Mouse (Mus musculus) heart, embryonic 16.5 days (tissue): ENCODE data around the gene Cbfa2t2. TPM values are rescaled to one million over a fixed set of nuclear protein-coding genes. Genes with fewer than 3 reads are reported as not detected.

Experiments
- ATAC-seq: fragments of 200-750 bp; cut with Nextera tagmentation; replicated peaks from 2 replicates; pipeline ENCODE4 v1.8.0; 2017; ENCODE audit warnings: moderate number of reproducible peaks; ENCODE audit not compliant: insufficient read depth, low FRiP score; ENCODE audit errors: extremely low read depth
- H3K27ac ChIP-seq: fragments of 300-500 bp; sonication (generic); 2 replicates; pipeline ENCODE4 v1.5.1; 2014; ENCODE audit warnings: mild to moderate bottlenecking, low read length, control low read depth, moderate library complexity
- H3K27me3 ChIP-seq: fragments of 300-500 bp; sonication (generic); 2 replicates; pipeline ENCODE4 v1.6.1; 2014; ENCODE audit warnings: low read length, mixed read lengths; ENCODE audit not compliant: control insufficient read depth, insufficient read depth
- H3K36me3 ChIP-seq: fragments of 300-500 bp; sonication (generic); 2 replicates; pipeline ENCODE4 v1.6.1; 2014; ENCODE audit not compliant: control insufficient read depth, insufficient read depth
- H3K4me1 ChIP-seq: fragments of 300-500 bp; sonication (generic); 2 replicates; pipeline ENCODE4 v1.6.1; 2014; ENCODE audit warnings: low read length, mixed read lengths; ENCODE audit not compliant: control insufficient read depth, insufficient read depth
- H3K4me2 ChIP-seq: fragments of 300-500 bp; sonication (generic); 2 replicates; pipeline ENCODE4 v1.6.1; 2014; ENCODE audit warnings: low read depth, mild to moderate bottlenecking, control low read depth, low read length
- H3K4me3 ChIP-seq: fragments of 300-500 bp; sonication (generic); 2 replicates; pipeline ENCODE4 v1.5.1; 2014; ENCODE audit warnings: mild to moderate bottlenecking, control low read depth, low read length
- H3K9ac ChIP-seq: fragments of 300-500 bp; sonication (generic); 2 replicates; pipeline ENCODE4 v1.6.1; 2014; ENCODE audit warnings: low read length, control low read depth
- H3K9me3 ChIP-seq: fragments of 300-500 bp; sonication (generic); replicated peaks from 2 replicates; pipeline ENCODE4 v1.6.1; 2016; ENCODE audit warnings: low read length; ENCODE audit not compliant: control insufficient read depth
- WGBS: fragments of 180-500 bp; shearing (Covaris S2); extraction: QIAGEN DNeasy Blood & Tissue Kit; methylation state at CpG from one replicate; pipeline ENCODE4 v1.1.7; 2014; 5-methylcytosine and 5-hydroxymethylcytosine counted together
- polyA plus RNA-seq: library from polyadenylated mRNA; unstranded; fragments of >200 nt; fragmentation: Nextera tagmentation; extraction: Ambion mirVana; gene quantifications from 2 replicates; pipeline ENCODE4 v1.2.1, GENCODE M21; 2015

Gene Cbfa2t2
- polyA plus RNA-seq, 1 experiment from 2014 or later, result 29.7 TPM

DNA sequence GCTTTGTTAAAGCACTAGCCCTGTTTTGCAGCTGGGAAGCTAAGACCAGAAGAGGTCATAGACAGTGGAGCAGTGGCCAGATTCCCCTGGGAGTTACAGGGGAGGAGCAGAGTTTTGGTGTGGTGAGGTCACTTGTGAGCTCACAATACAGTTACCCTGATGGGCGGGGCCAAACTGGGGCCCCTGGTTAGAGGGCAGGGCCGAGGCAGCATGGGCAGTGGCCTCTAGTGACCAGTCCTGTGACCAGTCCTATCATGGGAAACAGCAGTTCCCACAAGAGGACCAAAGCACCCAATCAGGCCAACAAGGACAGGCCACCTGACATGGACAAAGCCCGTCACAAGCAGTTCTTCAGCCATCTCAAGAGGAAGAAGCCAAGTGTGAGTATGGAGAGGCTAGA, 112.4 kb downstream of the Cbfa2t2 start:
- 62% methylated on average over 3 of the region's 3 CpGs for WGBS

DNA sequence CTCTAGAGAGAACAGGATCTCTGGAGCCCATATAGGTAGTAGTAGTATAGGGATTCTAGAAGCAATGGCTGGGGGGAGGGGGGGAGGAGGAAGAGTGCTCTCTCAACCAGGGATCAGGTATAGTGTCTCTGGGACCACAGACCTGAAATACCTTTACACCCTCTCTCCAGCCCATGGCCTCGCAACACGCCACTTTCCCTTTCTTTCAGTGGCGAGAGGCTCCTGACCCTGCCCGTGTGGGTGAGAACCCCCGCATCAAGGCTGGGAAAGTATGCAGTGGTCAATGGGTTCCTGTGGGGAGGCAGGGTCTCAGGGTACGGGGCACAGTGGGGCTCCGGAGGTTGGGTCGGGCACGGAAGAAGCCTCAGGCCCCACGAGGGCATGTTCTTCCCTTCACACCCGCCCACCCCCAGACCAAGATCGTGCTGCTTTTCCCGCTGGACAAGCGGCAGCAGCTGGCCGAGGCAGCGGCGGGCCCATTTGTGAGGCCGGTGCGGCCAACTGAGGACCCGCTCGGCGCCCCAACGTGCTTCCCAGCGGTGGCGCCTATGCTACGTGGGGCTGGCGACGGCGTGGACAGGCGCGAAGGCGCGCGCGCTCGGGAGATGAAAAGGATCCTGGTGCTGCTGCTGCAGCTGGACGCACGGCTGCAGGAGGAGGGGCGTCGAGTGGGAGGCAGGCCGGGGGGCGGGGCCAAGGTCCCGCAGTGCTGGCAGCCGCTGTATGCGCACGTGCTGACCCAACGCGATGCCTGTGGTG, 113.0 kb downstream of the Cbfa2t2 start:
- ATAC-seq, result peak; percentile 50
- H3K36me3 ChIP-seq, result no peaks in the 10 kb centered on the region

More for the DNA sequence above, 112.4 kb downstream of the Cbfa2t2 start:
- no peaks in the 10 kb centered on the region for H3K9me3 ChIP-seq
- H3K4me3 ChIP-seq, result no peak overlapping the region
- H3K4me2 ChIP-seq, result peak overlapping the region; percentile 77
- no peaks in the 10 kb centered on the region for H3K36me3 ChIP-seq
- no peak for ATAC-seq
- no peak overlapping the region for H3K9ac ChIP-seq
- peaks cover 25% of the 10 kb centered on the region for H3K4me1 ChIP-seq
- H3K27me3 ChIP-seq, result peaks cover 14% of the 10 kb centered on the region
- H3K27ac ChIP-seq, result no peak overlapping the region

DNA sequence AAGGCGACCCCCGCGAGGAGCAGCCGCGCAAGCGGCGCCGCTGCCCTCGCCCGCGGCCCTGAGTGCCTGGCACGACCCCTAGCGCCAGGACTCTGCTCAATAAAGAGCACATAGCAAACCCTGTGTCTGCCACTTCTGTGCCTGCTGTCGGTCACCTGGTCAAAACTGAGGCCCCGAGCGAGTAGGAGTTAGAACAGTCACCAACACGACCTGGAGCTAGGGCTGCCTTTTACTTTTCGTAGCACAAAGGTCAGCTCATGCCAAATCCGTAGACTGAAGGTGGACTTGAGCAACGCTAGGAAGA, 113.6 kb downstream of the Cbfa2t2 start:
- H3K4me2 ChIP-seq, result peak overlapping the region; percentile 77
- ATAC-seq, result no peak
- no peaks in the 10 kb centered on the region for H3K36me3 ChIP-seq
- 16% methylated on average over 20 of the region's 20 CpGs for WGBS
- no peak overlapping the region for H3K9ac ChIP-seq
- peak overlapping the region; percentile 47 for H3K4me3 ChIP-seq
- peaks cover 24% of the 10 kb centered on the region for H3K4me1 ChIP-seq
- peaks cover 14% of the 10 kb centered on the region for H3K27me3 ChIP-seq
- no peaks in the 10 kb centered on the region for H3K9me3 ChIP-seq
- no peak overlapping the region for H3K27ac ChIP-seq

More for the DNA sequence above, 113.0 kb downstream of the Cbfa2t2 start:
- WGBS, result 5% methylated on average over 48 of the region's 48 CpGs
- H3K9me3 ChIP-seq, result no peaks in the 10 kb centered on the region
- peak overlapping the region; percentile 56 for H3K9ac ChIP-seq
- H3K27me3 ChIP-seq, result peaks cover 14% of the 10 kb centered on the region
- no peak overlapping the region for H3K27ac ChIP-seq
- peak overlapping the region; percentile 47 for H3K4me3 ChIP-seq
- H3K4me2 ChIP-seq, result peak overlapping the region; percentile 77
- peaks cover 24% of the 10 kb centered on the region for H3K4me1 ChIP-seq

DNA sequence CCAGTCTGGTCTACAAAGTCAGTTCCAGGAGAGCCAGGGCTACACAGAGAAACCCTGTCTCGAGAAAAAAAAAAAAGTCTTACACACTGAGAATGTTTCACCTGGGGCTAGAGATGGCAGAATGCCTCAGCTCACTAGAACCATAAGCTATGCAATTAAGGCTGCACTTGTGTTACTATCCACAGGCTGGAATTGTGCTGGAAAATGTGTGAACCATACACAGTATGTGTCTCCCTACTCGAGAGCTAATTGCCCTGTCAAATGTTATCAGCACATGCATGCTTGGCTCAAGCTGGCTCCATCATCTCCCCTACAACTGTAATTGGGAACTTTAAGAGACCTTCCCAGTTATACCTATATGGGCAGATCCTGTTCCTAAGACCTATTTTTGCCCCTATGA, 114.7 kb downstream of the Cbfa2t2 start:
- Histone ChIP-seq H3K27me3 (peaks cover 14% of the 10 kb centered on the region), H3K9ac (no peak overlapping the region), H3K9me3 (no peaks in the 10 kb centered on the region), H3K4me2 (no peak overlapping the region), H3K4me3 (no peak overlapping the region), H3K4me1 (peaks cover 24% of the 10 kb centered on the region), H3K27ac (no peak overlapping the region), H3K36me3 (no peaks in the 10 kb centered on the region)
- no peak for ATAC-seq
- 49% methylated on average over 2 of the region's 2 CpGs for WGBS

DNA sequence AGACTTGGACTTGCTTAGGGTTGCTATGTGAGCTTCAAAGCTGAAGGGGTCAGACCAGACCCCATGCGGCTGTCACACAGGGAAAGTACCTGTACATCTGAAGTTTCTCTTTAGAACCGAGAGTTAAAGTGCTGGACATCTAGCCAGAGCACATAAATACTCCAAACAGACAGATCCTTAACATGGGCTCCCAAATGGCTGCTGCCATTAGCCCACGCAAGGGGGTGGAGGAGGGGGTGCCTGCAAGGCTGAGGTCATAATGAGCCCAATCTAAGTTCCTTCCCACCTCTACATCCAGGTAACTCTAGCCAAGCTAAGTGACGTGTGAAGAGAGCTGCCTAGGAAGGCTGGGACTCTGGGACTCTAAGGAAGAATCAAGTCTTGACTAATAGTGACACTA, 115.2 kb downstream of the Cbfa2t2 start, which contains the start of gene Actl10:
TSS of gene Actl10 (plus strand) at position 301 of the 400 bp plus-strand sequence.
- Histone ChIP-seq H3K9ac (peak within 1 kb of the TSS; percentile 45), H3K4me3 (peak within 1 kb of the TSS; percentile 42), H3K4me1 (peaks cover 24% of the 10 kb centered on the region), H3K4me2 (peak within 1 kb of the TSS; percentile 73), H3K9me3 (no peaks in the 10 kb centered on the region), H3K27ac (peak within 1 kb of the TSS; percentile 34; the same call in 1 of the 2 replicates), H3K27me3 (peaks cover 14% of the 10 kb centered on the region), H3K36me3 (no peaks in the 10 kb centered on the region)
- ATAC-seq, result no peak
- 75% methylated on average over 4 of the region's 4 CpGs for WGBS

DNA sequence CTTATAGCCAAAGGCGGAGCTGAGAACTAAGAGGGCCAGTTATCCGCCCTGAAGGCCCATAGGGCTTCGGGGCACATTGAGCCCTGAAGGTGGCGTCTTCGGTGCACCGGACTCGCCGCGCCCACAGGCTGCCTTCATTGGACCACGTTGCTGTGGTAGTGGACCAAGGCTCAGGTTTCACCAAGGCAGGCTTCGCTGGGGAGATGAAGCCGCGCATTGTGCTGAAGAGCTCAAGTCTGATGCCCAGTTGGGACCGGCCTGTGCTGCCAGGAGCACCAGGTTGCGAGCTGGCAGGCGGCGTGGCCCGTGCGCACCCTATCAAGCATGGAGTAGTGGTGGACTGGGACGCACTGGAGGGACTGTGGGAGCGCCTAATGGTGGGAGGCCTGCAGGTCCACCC, 115.6 kb downstream of the Cbfa2t2 start:
- ATAC-seq, result no peak
- Histone ChIP-seq H3K27me3 (peaks cover 14% of the 10 kb centered on the region), H3K9ac (peak overlapping the region; percentile 45)

DNA sequence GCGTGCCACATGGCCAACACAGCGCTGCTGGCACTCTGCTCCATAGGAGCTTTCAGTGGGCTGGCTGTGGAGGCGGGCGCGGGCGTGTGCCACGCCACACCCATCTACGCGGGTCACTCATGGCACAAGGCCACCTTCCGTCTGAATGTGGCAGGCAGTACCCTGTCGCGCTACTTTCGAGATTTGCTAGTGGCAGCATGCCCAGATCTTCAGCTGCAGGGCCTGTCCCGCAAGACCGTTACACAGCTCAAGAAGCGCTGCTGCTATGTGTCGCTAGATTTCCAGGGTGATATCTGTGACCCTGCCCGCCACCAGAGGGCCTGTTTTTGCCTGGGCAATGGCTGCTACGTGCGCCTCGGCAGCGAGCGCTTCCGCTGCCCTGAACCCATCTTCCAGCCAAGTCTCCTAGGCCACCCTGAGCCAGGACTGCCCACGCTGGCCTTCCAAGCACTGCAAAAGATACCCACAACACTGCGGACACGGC, 116.2 kb downstream of the Cbfa2t2 start:
- 14% methylated on average over 27 of the region's 27 CpGs for WGBS
- Histone ChIP-seq H3K27me3 (peaks cover 14% of the 10 kb centered on the region), H3K27ac (peak overlapping the region; percentile 34; the same call in 1 of the 2 replicates)

More for the DNA sequence above, 115.6 kb downstream of the Cbfa2t2 start:
- peaks cover 24% of the 10 kb centered on the region for H3K4me1 ChIP-seq
- WGBS, result 25% methylated on average over 21 of the region's 21 CpGs
- peak overlapping the region; percentile 73 for H3K4me2 ChIP-seq
- H3K4me3 ChIP-seq, result peak overlapping the region; percentile 42
- no peaks in the 10 kb centered on the region for H3K36me3 ChIP-seq
- H3K9me3 ChIP-seq, result no peaks in the 10 kb centered on the region
- H3K27ac ChIP-seq, result peak overlapping the region; percentile 34; the same call in 1 of the 2 replicates

DNA sequence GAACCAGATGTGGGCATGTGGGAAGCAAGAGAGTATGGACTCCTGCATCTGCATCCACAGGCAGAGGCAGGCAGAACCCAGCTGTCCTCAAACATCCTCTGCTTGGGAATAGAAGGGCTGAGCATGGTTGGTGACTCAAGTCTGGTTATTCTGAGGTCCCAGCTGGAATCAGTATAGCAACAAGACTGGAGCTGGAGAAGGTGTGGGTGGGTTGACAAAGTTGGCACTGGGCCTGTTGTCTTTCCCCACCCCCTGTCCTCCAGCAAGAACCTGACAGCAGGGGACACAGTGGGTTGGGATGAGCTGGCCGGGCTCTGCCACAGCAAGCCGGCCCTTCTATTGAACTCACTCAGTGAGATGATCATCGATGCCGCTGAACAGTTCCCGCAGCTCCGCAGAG, 119.0 kb downstream of the Cbfa2t2 start:
- H3K9ac ChIP-seq, result no peak overlapping the region
- H3K4me1 ChIP-seq, result peaks cover 21% of the 10 kb centered on the region
- peaks cover 11% of the 10 kb centered on the region for H3K27me3 ChIP-seq

More for the DNA sequence above, 116.2 kb downstream of the Cbfa2t2 start:
- Histone ChIP-seq H3K36me3 (no peaks in the 10 kb centered on the region), H3K4me2 (peak overlapping the region; percentile 73), H3K9me3 (no peaks in the 10 kb centered on the region), H3K9ac (peak overlapping the region; percentile 45), H3K4me3 (peak overlapping the region; percentile 42), H3K4me1 (peaks cover 24% of the 10 kb centered on the region)
- peak; percentile 46 for ATAC-seq

DNA sequence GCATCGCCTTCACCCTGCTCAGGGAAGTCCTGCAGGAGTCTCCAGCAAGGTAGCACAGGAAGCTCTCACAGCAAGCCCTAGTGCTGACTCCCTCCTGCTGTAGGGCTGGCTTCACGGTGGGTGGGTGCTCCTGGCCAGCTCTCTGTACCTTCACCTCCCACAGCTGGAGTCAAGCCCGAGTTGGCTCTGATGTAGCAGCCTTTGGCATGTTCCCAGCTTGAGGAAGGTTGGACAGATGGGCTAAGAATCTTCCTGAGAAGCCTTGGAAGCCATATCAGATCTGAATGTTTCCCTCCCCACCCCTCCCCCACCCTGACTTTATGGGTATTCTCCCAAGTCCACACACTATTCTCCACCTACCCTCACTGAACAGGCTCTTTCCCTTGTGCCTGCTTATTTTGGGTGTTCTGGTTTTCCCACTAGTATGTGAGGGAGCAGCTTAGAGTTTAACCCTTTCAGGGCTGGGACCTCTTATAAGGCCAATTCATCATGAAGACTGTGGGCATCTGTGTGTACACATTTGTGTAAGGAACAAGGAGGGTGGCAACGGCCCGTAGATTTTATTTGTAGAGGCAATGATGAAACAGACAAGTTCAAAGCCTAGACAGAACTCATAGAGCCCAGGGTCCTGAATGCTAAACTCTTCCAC, 121.0 kb downstream of the Cbfa2t2 start:
- ATAC-seq, result no peak
- no peaks in the 10 kb centered on the region for H3K27me3 ChIP-seq
- no peak overlapping the region for H3K27ac ChIP-seq
- peaks cover 14% of the 10 kb centered on the region for H3K4me1 ChIP-seq
- 45% methylated on average over 5 of the region's 5 CpGs for WGBS
- no peaks in the 10 kb centered on the region for H3K9me3 ChIP-seq
- peaks cover 4% of the 10 kb centered on the region; the same call in 1 of the 2 replicates for H3K36me3 ChIP-seq
- H3K9ac ChIP-seq, result no peak overlapping the region
- H3K4me2 ChIP-seq, result no peak overlapping the region
- H3K4me3 ChIP-seq, result no peak overlapping the region

More for the DNA sequence above, 119.0 kb downstream of the Cbfa2t2 start:
- H3K4me3 ChIP-seq, result no peak overlapping the region
- H3K27ac ChIP-seq, result no peak overlapping the region
- WGBS, result 78% methylated on average over 6 of the region's 6 CpGs
- H3K9me3 ChIP-seq, result no peaks in the 10 kb centered on the region
- ATAC-seq, result no peak
- no peak overlapping the region for H3K4me2 ChIP-seq
- H3K36me3 ChIP-seq, result no peaks in the 10 kb centered on the region
